ENCODE assay signal across 13 mouse cellular contexts in genomic region chr17:12734205-12734857, GRCm38 (mm10). TPM values are rescaled to one million over a fixed set of nuclear protein-coding genes. Genes with fewer than 3 reads are reported as not detected.
DNase-seq lines count a peak whose midpoint lies in the region; ATAC-seq and TF ChIP-seq lines count a peak whose summit lies in the region.
"Had no signal": no experiment of that assay in that cellular context is flagged by ENCODE, and none has a peak within 500 bp of the region (broad histone marks: within the 10 kb centered on the region; RNA-seq: fewer than 3 reads in every experiment).

No protein-coding gene starts in this region.

- H3K4me3 ChIP-seq in lung, embryonic 14.5 days (ENCODE audit: low read depth, low read length): no peak overlapping the region
- no peak overlapping the region for H3K4me3 ChIP-seq in heart, embryonic 12.5 days
- H3K4me3 ChIP-seq in intestine, postnatal 0 days (ENCODE audit: low read depth, low read length): no peak overlapping the region
- H3K4me3 ChIP-seq in stomach, embryonic 14.5 days (ENCODE audit: low read depth, low read length): no peak overlapping the region
- H3K4me3 ChIP-seq: left cerebral cortex, adult 2 months; megakaryocyte, embryonic 14.5 days had no signal

- no peak overlapping the region for H3K9ac ChIP-seq in lung, embryonic 14.5 days
- H3K9ac ChIP-seq in heart, embryonic 12.5 days: peak overlapping the region; percentile 38; the same call in 1 of the 2 replicates
- H3K9ac ChIP-seq in intestine, postnatal 0 days (ENCODE audit: low read depth, low read length): no peak overlapping the region
- no peak overlapping the region for H3K9ac ChIP-seq in stomach, embryonic 14.5 days (replicated peaks; ENCODE audit: low read depth, low read length)
- H3K9ac ChIP-seq: forebrain, postnatal 0 days had no signal

- H3K36me3 ChIP-seq in lung, embryonic 14.5 days (ENCODE audit: insufficient read depth): peaks cover 86% of the 10 kb centered on the region
- peaks cover 87% of the 10 kb centered on the region for H3K36me3 ChIP-seq in heart, embryonic 12.5 days
- H3K36me3 ChIP-seq in intestine, postnatal 0 days (ENCODE audit: control insufficient read depth, insufficient read depth): peaks cover 27% of the 10 kb centered on the region; the same call in 1 of the 2 replicates
- peaks cover 20% of the 10 kb centered on the region for H3K36me3 ChIP-seq in stomach, embryonic 14.5 days (ENCODE audit: control insufficient read depth, insufficient read depth, low read length)

- peak overlapping the region; percentile 35 for H3K4me2 ChIP-seq in lung, embryonic 14.5 days
- H3K4me2 ChIP-seq in heart, embryonic 12.5 days: peak overlapping the region; percentile 39; the same call in 1 of the 2 replicates
- H3K4me2 ChIP-seq in intestine, postnatal 0 days (replicated peaks; ENCODE audit: low read depth): no peak overlapping the region
- H3K4me2 ChIP-seq in stomach, embryonic 14.5 days (replicated peaks; ENCODE audit: low read depth, low read length): no peak overlapping the region

- peak; percentile 69 for DNase-seq in lung, embryonic 14.5 days
- no peak for DNase-seq in lung, postnatal 14 days
- DNase-seq in right cerebral cortex, postnatal 10 days (ENCODE audit: low spot score in 2 of 2): no peak
- no peak for DNase-seq in spleen, adult 12 weeks (ENCODE audit: low spot score)
- DNase-seq: adrenal gland, postnatal 10 days; cerebellum, postnatal 10 days; forebrain, postnatal 0 days had no signal

- no peaks in the 10 kb centered on the region for H3K9me3 ChIP-seq in lung, embryonic 14.5 days (ENCODE audit: low read depth, low read length)
- no peaks in the 10 kb centered on the region for H3K9me3 ChIP-seq in heart, embryonic 12.5 days (replicated peaks)
- H3K9me3 ChIP-seq in intestine, postnatal 0 days (ENCODE audit: control insufficient read depth): no peaks in the 10 kb centered on the region
- no peaks in the 10 kb centered on the region for H3K9me3 ChIP-seq in stomach, embryonic 14.5 days (ENCODE audit: control insufficient read depth, low read depth, low read length)
- H3K9me3 ChIP-seq: G1E; megakaryocyte, embryonic 14.5 days had no signal

- H3K27ac ChIP-seq in lung, embryonic 14.5 days (ENCODE audit: low read depth): peak overlapping the region; percentile 77
- H3K27ac ChIP-seq in heart, embryonic 12.5 days (ENCODE audit: poor library complexity, severe bottlenecking): peak overlapping the region; percentile 81
- no peak overlapping the region for H3K27ac ChIP-seq in intestine, postnatal 0 days (ENCODE audit: low read depth, low read length)
- peak overlapping the region; percentile 84 for H3K27ac ChIP-seq in stomach, embryonic 14.5 days (ENCODE audit: low read length)
- H3K27ac ChIP-seq: left cerebral cortex, adult 2 months had no signal

- WGBS in lung, embryonic 14.5 days: 32% methylated on average over 12 of the region's 12 CpGs
- WGBS in heart, embryonic 12.5 days: 36% methylated on average over 12 of the region's 12 CpGs
- 47% methylated on average over 12 of the region's 12 CpGs for WGBS in intestine, postnatal 0 days
- WGBS in stomach, embryonic 14.5 days: 38% methylated on average over 12 of the region's 12 CpGs

- H3K27me3 ChIP-seq in lung, embryonic 14.5 days (ENCODE audit: insufficient read depth, low read length): no peaks in the 10 kb centered on the region
- no peaks in the 10 kb centered on the region for H3K27me3 ChIP-seq in heart, embryonic 12.5 days (replicated peaks)
- no peaks in the 10 kb centered on the region for H3K27me3 ChIP-seq in intestine, postnatal 0 days (replicated peaks; ENCODE audit: control insufficient read depth, insufficient read depth, low read length)
- no peaks in the 10 kb centered on the region for H3K27me3 ChIP-seq in stomach, embryonic 14.5 days (ENCODE audit: control insufficient read depth, insufficient read depth, low read length)

- no peak for TF ChIP-seq CTCF in lung, embryonic 14.5 days (IDR thresholded peaks at IDR 0.05; ENCODE audit: low read depth)
- TF ChIP-seq CTCF in intestine, postnatal 0 days (IDR thresholded peaks at IDR 0.05; ENCODE audit: low read depth): no peak

- peaks cover 17% of the 10 kb centered on the region for H3K4me1 ChIP-seq in lung, embryonic 14.5 days (ENCODE audit: insufficient read depth)
- peaks cover 91% of the 10 kb centered on the region for H3K4me1 ChIP-seq in heart, embryonic 12.5 days (replicated peaks)
- no peaks in the 10 kb centered on the region for H3K4me1 ChIP-seq in intestine, postnatal 0 days (replicated peaks; ENCODE audit: control insufficient read depth, insufficient read depth, low read length)
- H3K4me1 ChIP-seq in stomach, embryonic 14.5 days (ENCODE audit: control insufficient read depth, insufficient read depth, low read length): peaks cover 21% of the 10 kb centered on the region

- ATAC-seq in lung, embryonic 14.5 days (ENCODE audit: insufficient read depth): peak; percentile 46; the same call in 1 of the 2 replicates
- peak; percentile 54 for ATAC-seq in heart, embryonic 12.5 days (ENCODE audit: insufficient number of reproducible peaks, low FRiP score)
- 0 out of 2 replicates have a peak, but pooled peaks have one; percentile 43 for ATAC-seq in intestine, postnatal 0 days
- peak; percentile 39; the same call in 1 of the 2 replicates for ATAC-seq in stomach, embryonic 14.5 days (ENCODE audit: insufficient number of reproducible peaks, insufficient read depth, low FRiP score, low read depth)
- ATAC-seq: forebrain, postnatal 0 days had no signal

RNA-seq across cellular contexts. Expression of gene Igf2r, which starts 35.1 kb away (rescaled TPM):
- 86.6 and 87.0 TPM in 2 replicates for polyA plus RNA-seq in lung, embryonic 14.5 days (2014; fragmentation: Nextera tagmentation; extraction: Ambion mirVana)
- polyA plus RNA-seq in heart, embryonic 12.5 days (2016; fragmentation: Nextera tagmentation; extraction: Ambion mirVana): 293 and 312 TPM in 2 replicates
- polyA plus RNA-seq in intestine, postnatal 0 days (2015; fragmentation: Nextera tagmentation; extraction: Ambion mirVana): 25.1 and 28.7 TPM in 2 replicates
- 46.0 and 51.7 TPM in 2 replicates for polyA plus RNA-seq in stomach, embryonic 14.5 days (2014; fragmentation: Nextera tagmentation; extraction: Ambion mirVana)

RNA-seq across cellular contexts. Expression of gene Slc22a1, which starts 58.7 kb away (rescaled TPM):
- polyA plus RNA-seq in lung, embryonic 14.5 days (2014; fragmentation: Nextera tagmentation; extraction: Ambion mirVana): 1.2 and 5.1 TPM in 2 replicates
- 4.0 and 4.7 TPM in 2 replicates for polyA plus RNA-seq in heart, embryonic 12.5 days (2016; fragmentation: Nextera tagmentation; extraction: Ambion mirVana)
- 2.1 and 3.1 TPM in 2 replicates for polyA plus RNA-seq in intestine, postnatal 0 days (2015; fragmentation: Nextera tagmentation; extraction: Ambion mirVana)
- 0.90 TPM in 1 of 2 replicates, not detected in the other for polyA plus RNA-seq in stomach, embryonic 14.5 days (2014; fragmentation: Nextera tagmentation; extraction: Ambion mirVana)
- polyA plus RNA-seq: forebrain, postnatal 0 days had no signal

Comparison
In these comparisons a context has a peak if more than half of its experiments do, and no peak if none do; other contexts are left out.
1. H3K4me2 ChIP-seq: peak in lung, embryonic 14.5 days (single experiment) and heart, embryonic 12.5 days (single experiment); none in intestine, postnatal 0 days (single experiment) and stomach, embryonic 14.5 days (single experiment).
2. Peak in every context shown above with its lines, with median percentiles within 50 percentile points of each other: ATAC-seq.